Mouse (Mus musculus) olfactory bulb, adult 2 months (tissue): ENCODE results near the gene Fam173a. TPM values are rescaled to one million over a fixed set of nuclear protein-coding genes. Genes with fewer than 3 reads are reported as not detected.

ENCODE experiments used
- H3K27ac ChIP-seq: fragments of 200-500 bp; 2 replicates; pipeline ENCODE4 v1.5.1; 2012; ENCODE audit warnings: low read depth, low read length; ENCODE audit not compliant: insufficient read depth
- H3K4me1 ChIP-seq: fragments of 200-500 bp; 2 replicates; pipeline ENCODE4 v1.6.1; 2012; ENCODE audit warnings: low read length; ENCODE audit not compliant: control insufficient read depth, insufficient read depth
- H3K4me3 ChIP-seq: fragments of 200-500 bp; 2 replicates; pipeline ENCODE4 v1.5.1; 2012; ENCODE audit warnings: mild to moderate bottlenecking, low read depth, low read length, moderate library complexity; ENCODE audit not compliant: insufficient read depth
- CTCF ChIP-seq: fragments of 200-500 bp; IDR thresholded peaks from 2 replicates; pipeline ENCODE4 v1.5.1; 2012; ENCODE audit warnings: low read depth, mild to moderate bottlenecking, low read length, moderate library complexity; ENCODE audit not compliant: insufficient read depth
- POLR2A ChIP-seq: fragments of 200-500 bp; IDR thresholded peaks from 2 replicates; pipeline ENCODE4 v1.6.1; 2012; ENCODE audit warnings: mild to moderate bottlenecking, low read depth, low read length, moderate library complexity; ENCODE audit not compliant: insufficient read depth
- WGBS: fragments of 180-500 bp; shearing (Covaris S2); methylation state at CpG from one replicate; pipeline ENCODE4 v1.1.7; 2018; 5-methylcytosine and 5-hydroxymethylcytosine counted together
- polyA plus RNA-seq: library from polyadenylated mRNA; stranded (reverse); fragments of >200 nt; gene quantifications from 2 replicates; pipeline ENCODE4 v1.2.4, GENCODE M21; 2012; ENCODE audit warnings: low replicate concordance; ENCODE audit not compliant: missing spikeins, insufficient read depth, insufficient read length

The Fam173a gene
- polyA plus RNA-seq, 1 experiment = not detected

DNA sequence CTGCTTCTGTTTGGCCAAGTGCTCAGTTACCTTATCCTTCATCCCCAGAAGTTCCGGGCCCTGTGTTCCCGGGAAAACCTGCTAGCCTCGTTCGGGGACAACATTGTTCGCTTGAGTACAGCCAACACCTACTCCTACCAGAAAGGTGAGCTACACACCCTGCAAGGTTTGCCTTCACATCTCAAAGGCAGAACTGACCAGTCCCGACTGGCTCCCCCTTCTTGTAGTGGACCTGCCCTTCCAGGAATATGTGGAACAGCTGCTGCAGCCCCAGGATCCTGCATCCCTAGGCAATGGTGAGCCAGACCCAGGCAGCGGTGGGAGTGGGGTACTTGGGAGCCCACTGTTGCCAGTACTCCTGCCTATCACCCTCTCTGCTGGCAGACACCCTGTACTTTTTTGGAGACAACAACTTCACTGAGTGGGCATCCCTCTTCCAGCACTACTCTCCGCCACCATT is 36.9 kb upstream of the Fam173a start:
- WGBS = 30% methylated on average over 8 of the region's 8 CpGs
- H3K4me3 ChIP-seq = peak overlapping the region; percentile 75
- peak overlapping the region; percentile 81; the same call in 1 of the 2 replicates for H3K27ac ChIP-seq
- H3K4me1 ChIP-seq = peaks cover 72% of the 10 kb centered on the region
- TF ChIP-seq POLR2A (no peak), CTCF (no peak)

DNA sequence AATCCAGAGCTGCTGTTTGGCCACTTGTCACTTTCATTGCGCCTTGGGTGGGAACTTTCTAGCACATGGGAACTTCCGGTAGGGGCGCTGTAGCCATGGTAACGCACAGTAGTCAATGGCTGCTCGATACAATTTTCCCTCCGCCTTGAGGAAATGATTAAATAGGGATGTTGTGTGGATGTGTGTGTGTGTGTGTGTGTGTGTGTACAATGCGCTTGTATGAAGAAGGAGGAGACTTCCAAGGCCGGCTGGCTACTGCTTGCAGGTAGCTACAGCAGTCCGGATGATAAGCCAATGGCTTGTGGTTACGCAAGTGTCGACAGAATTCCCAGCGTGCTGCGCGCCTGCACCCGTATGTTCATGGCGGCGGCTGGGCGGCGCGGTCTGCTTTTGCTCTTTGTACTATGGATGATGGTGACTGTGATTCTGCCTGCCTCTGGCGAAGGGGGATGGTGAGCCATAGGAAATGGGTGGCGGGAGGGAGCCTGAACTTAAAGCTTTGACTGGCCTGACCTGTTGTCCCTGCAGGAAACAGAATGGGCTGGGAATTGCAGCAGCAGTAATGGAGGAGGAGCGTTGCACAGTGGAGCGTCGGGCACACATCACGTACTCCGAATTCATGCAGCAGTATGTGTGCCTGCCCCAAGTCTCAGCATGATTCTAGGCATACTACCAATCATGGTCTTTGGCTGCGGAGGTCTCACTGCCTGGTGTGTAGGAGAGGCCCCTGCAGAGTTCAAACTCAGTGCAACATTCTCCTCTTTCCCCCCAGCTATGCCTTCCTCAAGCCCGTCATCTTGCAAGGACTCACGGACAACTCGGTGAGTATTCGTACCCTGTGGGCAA is 36.2 kb upstream of the Fam173a start, which contains the start of gene Jmjd8:
Gene Jmjd8, plus strand, starts transcription at position 156 of the 846 bp plus-strand sequence.
- WGBS = under 1% methylated on average over 32 of the region's 32 CpGs
- Histone ChIP-seq H3K4me1 (peaks cover 72% of the 10 kb centered on the region), H3K27ac (peak within 1 kb of the TSS; percentile 81), H3K4me3 (peak within 1 kb of the TSS; percentile 75)
- TF ChIP-seq POLR2A = peak; percentile 79
- no peak for TF ChIP-seq CTCF

DNA sequence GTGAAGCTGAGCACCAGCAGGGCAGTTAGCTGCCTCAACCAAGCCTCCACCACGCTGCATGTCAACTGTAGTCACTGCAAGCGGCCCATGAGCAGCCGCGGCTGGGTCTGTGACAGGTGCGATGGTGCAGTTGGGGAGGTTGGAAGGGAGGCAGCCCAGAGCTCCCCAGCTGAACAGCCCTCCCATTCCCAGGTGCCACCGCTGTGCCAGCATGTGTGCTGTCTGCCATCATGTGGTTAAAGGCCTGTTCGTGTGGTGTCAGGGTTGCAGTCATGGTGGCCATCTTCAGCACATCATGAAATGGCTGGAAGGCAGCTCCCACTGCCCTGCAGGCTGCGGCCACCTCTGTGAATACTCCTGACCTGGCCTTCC is 35.5 kb upstream of the Fam173a start:
- peaks cover 70% of the 10 kb centered on the region for H3K4me1 ChIP-seq
- peak overlapping the region; percentile 81; the same call in 1 of the 2 replicates for H3K27ac ChIP-seq
- TF ChIP-seq POLR2A (no peak), CTCF (no peak)
- 70% methylated on average over 8 of the region's 8 CpGs for WGBS
- peak overlapping the region; percentile 75 for H3K4me3 ChIP-seq

DNA sequence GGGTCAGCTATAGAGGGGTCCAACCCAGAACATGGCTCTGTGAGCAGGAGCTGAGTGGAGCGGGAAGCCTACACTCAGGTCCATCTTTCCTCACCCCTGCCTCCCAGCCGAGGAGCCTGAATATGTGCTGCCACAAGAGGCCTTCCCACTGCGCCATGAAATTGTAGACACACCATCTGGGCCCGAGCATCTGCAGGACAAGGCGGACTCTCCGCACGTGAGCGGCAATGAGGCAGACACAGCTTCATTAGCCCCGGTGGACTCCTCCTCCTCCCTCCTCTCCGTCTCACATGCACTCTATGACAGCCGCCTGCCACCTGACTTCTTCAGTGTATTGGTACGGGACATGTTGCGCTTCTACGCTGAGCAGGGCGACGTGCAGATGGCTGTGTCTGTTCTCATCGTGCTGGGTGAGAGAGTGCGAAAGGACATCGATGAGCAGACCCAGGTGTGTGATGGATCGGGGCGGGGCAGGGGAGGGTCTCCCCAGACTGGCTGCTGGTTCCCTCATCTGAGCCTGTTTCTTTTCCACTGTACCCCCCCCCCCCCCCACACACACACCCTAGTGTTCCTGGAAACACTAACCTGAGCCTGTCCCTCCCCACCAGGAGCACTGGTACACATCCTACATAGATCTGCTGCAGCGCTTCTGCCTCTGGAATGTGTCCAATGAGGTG is 35.0 kb upstream of the Fam173a start:
- TF ChIP-seq CTCF = no peak
- no peak for TF ChIP-seq POLR2A
- 90% methylated on average over 22 of the region's 22 CpGs for WGBS
- Histone ChIP-seq H3K27ac (no peak overlapping the region), H3K4me1 (peaks cover 70% of the 10 kb centered on the region), H3K4me3 (no peak overlapping the region)

DNA sequence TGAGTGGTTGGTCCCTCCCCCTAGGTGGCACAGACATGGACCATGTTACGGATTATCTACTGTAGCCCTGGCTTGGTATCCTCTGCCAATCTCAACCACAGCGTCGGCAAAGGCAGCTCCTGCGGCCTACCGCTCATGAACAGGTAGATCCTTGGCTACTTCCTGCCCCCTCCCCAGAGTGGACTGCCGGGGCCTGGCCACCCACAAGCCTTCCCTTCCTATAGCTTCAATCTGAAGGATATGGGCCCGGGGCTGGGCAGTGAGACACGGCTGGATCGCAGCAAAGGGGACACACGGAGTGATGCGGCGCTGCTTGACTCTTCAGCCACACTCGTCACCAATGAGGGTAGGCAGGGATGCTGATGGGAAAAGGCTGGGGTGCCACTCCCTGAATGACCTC is 34.3 kb upstream of the Fam173a start:
- TF ChIP-seq POLR2A = no peak
- TF ChIP-seq CTCF = no peak
- 95% methylated on average over 13 of the region's 13 CpGs for WGBS
- Histone ChIP-seq H3K4me1 (peaks cover 69% of the 10 kb centered on the region), H3K4me3 (no peak overlapping the region), H3K27ac (no peak overlapping the region)

DNA sequence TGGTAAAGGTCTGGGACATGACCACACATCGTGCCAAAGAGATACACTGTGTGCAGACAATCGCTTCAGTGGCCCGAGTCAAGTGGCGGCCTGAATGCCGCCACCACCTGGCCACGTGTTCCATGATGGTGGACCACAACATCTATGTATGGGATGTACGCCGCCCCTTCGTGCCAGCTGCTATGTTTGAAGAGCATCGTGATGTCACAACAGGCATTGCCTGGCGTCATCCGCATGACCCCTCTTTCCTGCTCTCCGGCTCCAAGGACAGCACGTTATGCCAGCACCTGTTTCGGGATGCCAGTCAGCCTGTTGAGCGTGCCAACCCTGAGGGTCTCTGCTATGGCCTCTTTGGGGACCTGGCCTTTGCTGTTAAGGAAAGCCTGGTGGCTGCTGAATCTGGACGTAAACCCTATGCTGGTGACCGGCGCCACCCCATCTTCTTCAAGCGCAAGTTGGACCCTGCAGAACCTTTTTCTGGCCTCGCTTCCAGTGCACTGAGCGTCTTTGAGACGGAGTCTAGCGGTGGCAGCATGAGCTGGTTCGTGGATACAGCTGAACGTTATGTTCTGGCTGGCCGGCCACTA is 33.4 kb upstream of the Fam173a start:
- Histone ChIP-seq H3K27ac (no peak overlapping the region), H3K4me3 (no peak overlapping the region), H3K4me1 (peaks cover 59% of the 10 kb centered on the region)
- TF ChIP-seq POLR2A (no peak), CTCF (no peak)
- WGBS = 93% methylated on average over 27 of the region's 27 CpGs

DNA sequence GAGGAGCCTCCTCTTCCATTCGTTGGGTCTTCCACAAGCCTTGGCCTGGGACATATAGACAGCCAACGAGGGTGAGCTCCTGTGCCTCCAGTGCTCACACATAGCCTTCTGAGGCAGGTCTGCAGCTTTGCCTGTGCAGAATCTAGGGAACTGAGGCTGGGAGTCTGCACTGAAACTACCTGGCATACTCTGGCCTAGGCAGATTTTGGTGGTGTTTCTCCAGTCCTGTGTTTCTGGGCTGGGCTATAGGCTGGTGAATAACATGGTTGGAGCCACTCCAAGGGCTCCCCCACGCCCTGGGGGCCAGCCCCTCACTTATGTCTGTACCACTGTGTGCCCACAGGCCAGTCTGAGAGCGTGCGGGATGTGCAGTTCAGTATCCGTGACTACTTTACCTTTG is 32.6 kb upstream of the Fam173a start:
- no peak for TF ChIP-seq POLR2A
- TF ChIP-seq CTCF = no peak; the same call in 1 of the 2 replicates
- Histone ChIP-seq H3K4me3 (no peak overlapping the region), H3K4me1 (peaks cover 52% of the 10 kb centered on the region), H3K27ac (no peak overlapping the region)
- 87% methylated on average over 6 of the region's 6 CpGs for WGBS

DNA sequence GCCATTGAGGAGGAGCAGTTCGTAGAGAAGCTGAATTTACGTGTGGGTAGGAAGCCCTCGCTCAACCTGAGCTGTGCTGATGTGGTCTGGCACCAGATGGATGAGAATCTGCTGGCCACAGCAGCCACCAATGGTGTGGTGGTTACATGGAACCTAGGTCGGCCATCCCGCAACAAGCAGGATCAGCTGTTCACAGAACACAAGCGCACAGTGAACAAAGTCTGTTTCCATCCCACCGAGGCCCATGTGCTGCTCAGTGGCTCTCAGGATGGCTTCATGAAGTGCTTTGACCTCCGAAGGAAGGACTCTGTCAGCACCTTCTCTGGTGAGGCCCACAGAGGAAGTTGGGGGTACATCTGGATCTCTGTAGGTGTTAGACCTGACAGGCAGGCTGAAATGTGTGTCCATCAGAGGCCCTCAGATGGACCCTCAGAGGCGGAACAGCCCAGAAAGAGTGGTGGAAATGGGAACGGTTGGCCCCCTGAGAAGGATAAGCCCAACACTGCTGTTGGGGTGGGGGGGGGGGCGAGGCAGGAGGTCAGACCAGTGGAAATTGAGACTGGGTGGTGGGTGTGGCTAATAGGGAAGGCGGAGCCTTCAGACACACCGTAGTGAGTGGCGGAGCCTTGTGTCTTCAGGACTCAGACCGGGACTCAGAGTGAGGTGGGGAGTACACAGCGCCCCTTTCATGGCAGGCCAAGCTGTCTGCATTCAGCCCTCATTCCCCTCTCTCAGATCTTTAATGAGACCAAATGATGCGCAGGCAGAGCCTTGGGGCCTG is 31.9 kb upstream of the Fam173a start:
- 73% methylated on average over 17 of the region's 17 CpGs for WGBS
- Histone ChIP-seq H3K27ac (no peak overlapping the region), H3K4me1 (peaks cover 49% of the 10 kb centered on the region), H3K4me3 (peak overlapping the region; percentile 71; the same call in 1 of the 2 replicates)
- no peak for TF ChIP-seq POLR2A
- no peak for TF ChIP-seq CTCF

DNA sequence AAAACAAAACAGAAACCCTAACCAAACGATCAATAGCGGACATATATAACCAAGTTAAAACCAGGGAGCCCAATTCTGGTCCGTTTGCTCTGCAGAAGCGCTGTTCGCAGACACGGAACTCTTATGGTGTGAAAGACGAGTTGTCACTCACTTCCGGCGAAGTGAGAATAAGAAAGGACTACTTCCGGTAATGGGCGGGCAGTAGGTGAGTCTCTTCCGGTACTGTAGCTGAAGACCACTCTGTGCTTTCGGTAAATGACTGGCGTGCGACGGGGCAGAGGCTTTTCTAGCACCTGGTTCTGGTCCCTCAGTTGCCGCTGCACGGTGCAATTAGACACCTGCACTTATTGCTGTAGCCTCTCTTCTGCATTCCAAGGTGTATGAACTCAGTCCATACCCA is 30.8 kb upstream of the Fam173a start, which contains the start of gene Wdr24:
Gene Wdr24, plus strand, starts transcription at position 176 of the 400 bp plus-strand sequence.
- TF ChIP-seq CTCF (no peak), POLR2A (no peak)
- Histone ChIP-seq H3K4me1 (peaks cover 45% of the 10 kb centered on the region), H3K4me3 (peak within 1 kb of the TSS; percentile 71), H3K27ac (peak within 1 kb of the TSS; percentile 81)
- under 1% methylated on average over 18 of the region's 18 CpGs for WGBS
